Mouse (Mus musculus) c-Kit-positive CD71-positive TER-119-positive erythroid progenitor cells, embryonic 14.5 days (primary cell): ENCODE data around the gene Reep3.

Experiments used
- DNase-seq: peaks from one replicate; pipeline ENCODE4 v3.0.0-alpha.2; 2013; ENCODE audit warnings: low spot score

The Reep3 gene

DNA sequence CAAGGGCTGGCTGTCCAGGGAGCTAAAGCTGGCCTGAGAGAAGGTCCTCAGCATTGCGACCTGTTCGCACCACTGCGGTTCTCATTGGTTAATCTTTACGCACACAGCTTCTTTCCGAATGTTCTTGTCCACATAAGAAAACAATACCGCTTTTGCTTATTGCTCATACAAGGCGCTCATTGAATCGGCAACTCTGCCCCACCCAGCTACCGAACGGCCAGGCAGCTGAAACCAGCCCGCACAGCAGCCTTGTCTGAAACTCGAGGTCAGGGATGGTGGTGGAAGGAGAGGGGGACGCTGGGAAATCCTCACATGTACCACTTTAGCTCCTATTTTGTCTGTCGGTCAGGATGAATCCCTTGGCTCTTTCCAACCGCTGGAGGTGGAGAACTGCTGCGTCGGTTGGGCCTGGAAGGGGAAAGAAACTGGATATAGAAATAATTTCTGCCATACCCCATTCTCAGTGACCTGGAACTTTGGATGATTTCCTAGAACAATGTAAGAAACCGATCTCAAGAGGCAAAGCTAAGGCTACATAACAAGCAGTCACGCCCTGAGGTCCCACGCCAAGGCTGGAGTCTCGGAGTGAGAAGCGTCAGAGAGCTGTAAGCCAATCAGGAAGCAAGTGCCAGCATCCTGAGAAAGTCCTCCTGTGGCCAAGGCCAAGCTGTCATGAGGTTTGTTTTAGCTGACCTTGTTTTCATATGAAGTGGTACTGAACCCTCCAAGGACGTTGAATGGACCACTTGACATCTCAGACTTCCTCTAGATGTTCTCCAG is 126.2 kb downstream of the Reep3 start:
- no peak for DNase-seq

DNA sequence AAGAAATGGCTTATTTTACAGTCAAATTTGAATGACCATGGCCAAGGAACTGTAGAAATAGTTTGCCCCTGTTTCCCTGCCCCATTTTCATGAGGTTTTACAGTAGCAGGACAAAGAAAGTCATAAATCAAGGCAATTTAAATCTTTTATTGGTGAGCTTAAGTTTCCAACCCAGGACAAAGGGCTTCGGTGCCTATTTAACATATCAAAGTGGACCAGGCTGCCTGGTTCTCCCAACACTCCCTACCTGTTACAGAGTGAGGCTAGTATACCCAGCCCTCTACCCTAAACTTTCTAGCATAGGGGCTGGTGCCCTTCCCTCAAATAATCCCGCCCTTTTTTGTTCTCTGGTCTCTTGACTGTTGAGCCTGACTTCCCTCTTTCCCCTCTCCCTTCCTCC is 127.2 kb downstream of the Reep3 start:
- DNase-seq = no peak

GRCm38 (mm10) chr10:66969081-66969480 is 127.7 kb downstream of the Reep3 start:
- DNase-seq = no peak

DNA sequence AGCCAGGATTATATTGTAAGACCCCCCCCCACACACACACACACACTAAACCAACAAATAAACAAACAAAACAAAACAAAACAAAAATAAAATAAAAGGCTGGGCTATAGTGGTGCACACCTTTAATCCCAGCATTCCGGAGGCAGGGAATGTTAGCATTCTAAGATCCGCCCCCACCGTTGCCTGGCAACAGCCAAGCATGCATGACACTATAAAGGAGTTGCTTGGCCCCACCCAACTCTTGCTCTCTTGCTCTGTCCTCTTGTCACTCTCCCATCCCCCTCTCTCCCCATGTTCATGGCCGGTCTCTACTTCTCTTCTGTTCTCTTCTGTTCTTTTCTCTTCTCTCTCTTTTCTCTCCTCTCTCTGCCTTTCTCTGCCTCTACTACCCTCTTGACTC is 128.2 kb downstream of the Reep3 start:
- no peak for DNase-seq

DNA sequence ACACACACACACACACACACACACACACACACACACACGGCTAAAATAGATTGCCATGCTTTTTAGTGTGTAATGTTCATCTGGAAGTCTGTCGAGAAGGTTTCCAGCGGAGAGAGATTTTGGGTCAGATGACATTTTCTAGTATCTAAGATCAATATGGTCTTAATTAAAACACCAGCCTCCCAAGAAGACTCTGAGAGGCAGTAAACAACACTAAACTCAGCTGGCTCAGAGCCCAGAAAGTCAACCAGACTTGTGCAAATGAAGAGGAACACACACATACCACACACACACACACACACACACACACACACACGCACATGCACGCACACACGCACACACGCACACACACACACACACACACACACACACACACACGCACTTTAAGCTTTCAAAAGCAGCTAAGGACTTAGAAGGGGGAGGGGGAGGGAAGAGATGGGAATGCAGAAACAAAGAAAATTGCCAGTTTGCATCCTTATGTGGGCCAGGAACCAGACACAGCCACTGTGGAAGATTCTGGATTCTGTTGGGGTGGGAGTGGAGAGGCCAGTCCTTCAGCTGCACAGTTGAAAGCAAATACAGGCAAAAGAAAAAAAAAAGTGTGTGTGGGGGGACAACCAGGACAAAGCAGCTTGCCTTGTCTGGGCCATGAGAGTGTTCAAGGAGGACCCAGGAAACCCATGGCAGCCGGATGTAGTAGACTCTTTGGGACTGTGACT is 130.2 kb downstream of the Reep3 start:
- no peak for DNase-seq

- no peak for DNase-seq
Observed at GRCm38 (mm10) chr10:66960136-66960535, 136.6 kb downstream of the Reep3 start.
